In genomic region chr6:134037960-134038359, GRCm38 (mm10) we compare ENCODE assay signal across 8 mouse cellular contexts. TPM values are rescaled to one million over a fixed set of nuclear protein-coding genes. Genes with fewer than 3 reads are reported as not detected.
A peak's percentile ranks its signal among the peaks of the same experiment; 100 is the strongest.
DNase-seq lines count a peak whose midpoint lies in the region; ATAC-seq and TF ChIP-seq lines count a peak whose summit lies in the region.
"Had no signal": no experiment of that assay in that cellular context is flagged by ENCODE, and none has a peak within 500 bp of the region (broad histone marks: within the 10 kb centered on the region; RNA-seq: fewer than 3 reads in every experiment).

No protein-coding gene starts in this region.

- no peak overlapping the region for H3K27ac ChIP-seq in lung, embryonic 15.5 days
- no peak overlapping the region for H3K27ac ChIP-seq in forebrain, embryonic 12.5 days
- no peak overlapping the region for H3K27ac ChIP-seq in limb, embryonic 13.5 days
- 0 out of 2 replicates have a peak overlapping the region, but pooled peaks have one; percentile 19 for H3K27ac ChIP-seq in small intestine, adult 2 months (ENCODE audit: insufficient read depth, low read depth, low read length)

- H3K27me3 ChIP-seq in lung, embryonic 15.5 days = no peaks in the 10 kb centered on the region
- H3K27me3 ChIP-seq in forebrain, embryonic 12.5 days = no peaks in the 10 kb centered on the region
- H3K27me3 ChIP-seq in limb, embryonic 13.5 days = no peaks in the 10 kb centered on the region
- no peaks in the 10 kb centered on the region for H3K27me3 ChIP-seq in small intestine, adult 2 months (ENCODE audit: control insufficient read depth, insufficient read depth, low read length)

- peak overlapping the region; percentile 60 for H3K4me3 ChIP-seq in lung, embryonic 15.5 days
- peak overlapping the region; percentile 74 for H3K4me3 ChIP-seq in forebrain, embryonic 12.5 days (replicated peaks)
- H3K4me3 ChIP-seq in limb, embryonic 13.5 days = peak overlapping the region; percentile 79
- H3K4me3 ChIP-seq in small intestine, adult 2 months (ENCODE audit: low read depth, low read length) = peak overlapping the region; percentile 44

- ATAC-seq in lung, embryonic 15.5 days (ENCODE audit: borderline replicate concordance, extremely low read depth, low FRiP score, low TSS enrichment) = no peak
- no peak for ATAC-seq in forebrain, embryonic 12.5 days (ENCODE audit: low FRiP score)
- no peak for ATAC-seq in limb, embryonic 13.5 days (ENCODE audit: low FRiP score, low read depth)

- no peak for DNase-seq in lung, postnatal 4 days
- DNase-seq in frontal cortex, postnatal 10 days (ENCODE audit: low spot score in 2 of 2) = no peak
- no peak for DNase-seq in layer of hippocampus, adult 8-10 months (ENCODE audit: low spot score in 2 of 2)
- DNase-seq: cerebellum, postnatal 14 days had no signal

- 16% methylated on average over 10 of the region's 10 CpGs for WGBS in lung, embryonic 15.5 days
- 30% methylated on average over 10 of the region's 10 CpGs for WGBS in forebrain, embryonic 12.5 days
- WGBS in limb, embryonic 13.5 days = 23% methylated on average over 10 of the region's 10 CpGs
- WGBS in small intestine, adult 2 months = 22% methylated on average over 10 of the region's 10 CpGs

- no peaks in the 10 kb centered on the region for H3K36me3 ChIP-seq in lung, embryonic 15.5 days
- no peaks in the 10 kb centered on the region; the same call in 1 of the 2 replicates for H3K36me3 ChIP-seq in forebrain, embryonic 12.5 days (replicated peaks)
- H3K36me3 ChIP-seq in limb, embryonic 13.5 days = no peaks in the 10 kb centered on the region
- H3K36me3 ChIP-seq in small intestine, adult 2 months (ENCODE audit: control insufficient read depth, insufficient read depth, low read length) = no peaks in the 10 kb centered on the region

- peak overlapping the region; percentile 68 for H3K4me2 ChIP-seq in lung, embryonic 15.5 days
- peak overlapping the region; percentile 61 for H3K4me2 ChIP-seq in forebrain, embryonic 12.5 days
- peak overlapping the region; percentile 72 for H3K4me2 ChIP-seq in limb, embryonic 13.5 days (replicated peaks)

- TF ChIP-seq POLR2A in small intestine, adult 2 months (IDR thresholded peaks at IDR 0.05; ENCODE audit: low read depth, low read length) = no peak

- no peaks in the 10 kb centered on the region for H3K9me3 ChIP-seq in lung, embryonic 15.5 days
- H3K9me3 ChIP-seq in forebrain, embryonic 12.5 days = no peaks in the 10 kb centered on the region
- no peaks in the 10 kb centered on the region for H3K9me3 ChIP-seq in limb, embryonic 13.5 days

- 0 out of 2 replicates have a peak overlapping the region, but pooled peaks have one; percentile 10 for H3K9ac ChIP-seq in lung, embryonic 15.5 days
- H3K9ac ChIP-seq in forebrain, embryonic 12.5 days = no peak overlapping the region
- 0 out of 2 replicates have a peak overlapping the region, but pooled peaks have one; percentile 97 for H3K9ac ChIP-seq in limb, embryonic 13.5 days

- TF ChIP-seq CTCF in small intestine, adult 2 months (IDR thresholded peaks at IDR 0.05; ENCODE audit: extremely low read depth, insufficient read length, insufficient replicate concordance, low read depth, low read length) = no peak

- H3K4me1 ChIP-seq in lung, embryonic 15.5 days = peaks cover 59% of the 10 kb centered on the region
- peaks cover 48% of the 10 kb centered on the region for H3K4me1 ChIP-seq in forebrain, embryonic 12.5 days
- H3K4me1 ChIP-seq in limb, embryonic 13.5 days = peaks cover 62% of the 10 kb centered on the region
- H3K4me1 ChIP-seq in small intestine, adult 2 months (ENCODE audit: control insufficient read depth, insufficient read depth, insufficient read length, low read length) = peaks cover 17% of the 10 kb centered on the region; the same call in 1 of the 2 replicates

RNA-seq across cellular contexts. Expression of gene Etv6, which starts 2.5 kb away (rescaled TPM):
- 14.5 and 14.7 TPM in 2 replicates for polyA plus RNA-seq in lung, embryonic 15.5 days (2015; fragmentation: Nextera tagmentation; extraction: Ambion mirVana)
- polyA plus RNA-seq in forebrain, embryonic 12.5 days (2016; fragmentation: Nextera tagmentation; extraction: Ambion mirVana) = 15.0 and 16.1 TPM in 2 replicates
- polyA plus RNA-seq in limb, embryonic 13.5 days (2015; fragmentation: Nextera tagmentation; extraction: Ambion mirVana) = 11.5 and 15.4 TPM in 2 replicates
- 11.0 and 16.2 TPM in 2 replicates for polyA plus RNA-seq in small intestine, adult 2 months (2012; rRNA removed)
- total RNA-seq in layer of hippocampus, adult 8-10 months (2022) = 10 to 100 TPM; 10.7 to 14.7 (median 12.2) TPM
